Mouse (Mus musculus): ENCODE data around the gene Prl2b1. TPM values are rescaled to one million over a fixed set of nuclear protein-coding genes. Genes with fewer than 3 reads are reported as not detected.

Gene Prl2b1
- polyA plus RNA-seq (2014; fragmentation: Nextera tagmentation; extraction: Ambion mirVana), result not detected in 2 replicates

DNA sequence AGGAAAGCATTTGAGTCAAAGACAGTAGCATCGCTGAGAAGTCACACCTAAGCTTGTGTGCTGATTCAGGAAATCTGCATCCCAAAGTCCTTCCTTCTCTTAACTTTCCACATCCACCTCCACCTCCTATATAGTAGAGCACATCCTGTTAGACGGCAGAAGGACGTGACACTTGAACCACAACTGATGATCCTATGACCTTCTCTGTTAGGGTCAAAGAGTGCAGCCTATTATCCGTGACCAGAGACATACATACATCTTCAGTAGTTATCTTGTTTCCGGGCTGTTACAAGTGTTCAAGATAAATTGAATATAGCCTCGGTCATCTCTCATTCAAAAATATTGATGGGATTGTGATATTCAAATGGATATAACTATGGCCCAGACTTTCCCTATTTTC, at the start of gene Prl2b1:
Gene Prl2b1, minus strand, starts transcription at position 101 of the 400 bp plus-strand sequence.
- H3K9me3 ChIP-seq (replicated peaks; ENCODE audit: control insufficient read depth, low read length), result no peaks in the 10 kb centered on the region
- ATAC-seq, result no peak
- no peaks in the 10 kb centered on the region for H3K36me3 ChIP-seq (ENCODE audit: control insufficient read depth, insufficient read depth, low read length)
- no peaks in the 10 kb centered on the region for H3K27me3 ChIP-seq (replicated peaks; ENCODE audit: control insufficient read depth, insufficient read depth, low read length)
- H3K27ac ChIP-seq (ENCODE audit: low read depth, low read length), result no peak within 1 kb of the TSS
- 94% methylated on average over 6 of the region's 6 CpGs for WGBS
- no peak within 1 kb of the TSS for H3K9ac ChIP-seq (ENCODE audit: low read length)
- DNase-seq (ENCODE audit: low spot score), result no peak
- no peak within 1 kb of the TSS for H3K4me3 ChIP-seq (ENCODE audit: low read depth, low read length)
- H3K4me2 ChIP-seq (ENCODE audit: low read length), result no peak within 1 kb of the TSS
- H3K4me1 ChIP-seq (ENCODE audit: control insufficient read depth, insufficient read depth, low read length), result no peaks in the 10 kb centered on the region

DNA sequence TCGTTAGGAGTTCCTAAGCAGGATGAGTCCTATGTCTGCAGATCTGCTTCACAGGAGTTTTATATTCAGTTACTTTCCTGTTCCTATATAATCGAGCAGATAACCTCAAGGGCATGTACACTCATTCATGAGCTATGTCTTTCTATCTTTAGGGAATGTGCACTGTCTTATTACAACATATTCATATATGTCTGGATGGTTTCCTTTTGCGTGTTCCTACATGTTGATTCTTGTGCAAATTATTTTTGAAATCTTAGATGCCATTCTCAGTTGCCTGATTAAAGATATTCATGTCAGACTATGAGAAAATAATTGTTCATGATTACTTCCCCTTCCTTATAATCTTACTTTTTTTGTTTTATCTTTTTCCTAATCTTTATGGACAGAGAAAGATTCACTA, 47.9 kb upstream of the Prl2b1 start, which contains the start of gene Prl8a6:
Gene Prl8a6, minus strand, starts transcription at position 101 of the 400 bp plus-strand sequence.
- Histone ChIP-seq H3K36me3 (ENCODE audit: control insufficient read depth, insufficient read depth, low read length) (no peaks in the 10 kb centered on the region), H3K27ac (ENCODE audit: low read depth, low read length) (no peak within 1 kb of the TSS), H3K4me2 (ENCODE audit: low read length) (no peak within 1 kb of the TSS), H3K27me3 (replicated peaks; ENCODE audit: control insufficient read depth, insufficient read depth, low read length) (no peaks in the 10 kb centered on the region), H3K4me3 (ENCODE audit: low read depth, low read length) (no peak within 1 kb of the TSS), H3K9me3 (replicated peaks; ENCODE audit: control insufficient read depth, low read length) (no peaks in the 10 kb centered on the region), H3K9ac (ENCODE audit: low read length) (no peak within 1 kb of the TSS), H3K4me1 (ENCODE audit: control insufficient read depth, insufficient read depth, low read length) (no peaks in the 10 kb centered on the region)
- DNase-seq (ENCODE audit: low spot score), result no peak
- ATAC-seq, result no peak
- 81% methylated on average over 3 of the region's 3 CpGs for WGBS

DNA sequence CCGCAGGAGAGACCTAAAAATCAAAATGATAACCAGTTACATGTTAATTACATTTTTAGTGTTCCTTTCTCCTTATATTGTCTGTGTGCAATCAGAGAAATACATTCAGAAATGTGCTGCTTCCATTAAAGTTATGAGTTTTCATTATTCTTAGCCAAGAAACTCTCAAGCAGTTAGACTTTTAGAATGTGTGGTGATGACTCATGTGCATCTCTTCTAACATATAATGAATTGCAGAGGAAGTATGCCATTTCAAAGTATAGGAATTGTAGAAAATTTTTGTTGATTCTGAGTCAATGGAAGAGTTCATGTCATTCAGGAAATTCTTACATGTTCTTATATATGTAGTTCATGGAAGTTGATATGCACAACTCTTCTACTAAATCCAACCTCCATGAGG, 42.5 kb upstream of the Prl2b1 start:
- H3K27ac ChIP-seq (ENCODE audit: low read depth, low read length), result no peak overlapping the region
- no peak overlapping the region for H3K4me3 ChIP-seq (ENCODE audit: low read depth, low read length)
- DNase-seq (ENCODE audit: low spot score) (no peak), ATAC-seq (no peak)
- no peaks in the 10 kb centered on the region for H3K9me3 ChIP-seq (replicated peaks; ENCODE audit: control insufficient read depth, low read length)
- no peaks in the 10 kb centered on the region for H3K27me3 ChIP-seq (replicated peaks; ENCODE audit: control insufficient read depth, insufficient read depth, low read length)
- H3K4me2 ChIP-seq (ENCODE audit: low read length), result no peak overlapping the region
- no peaks in the 10 kb centered on the region for H3K36me3 ChIP-seq (ENCODE audit: control insufficient read depth, insufficient read depth, low read length)
- H3K4me1 ChIP-seq (ENCODE audit: control insufficient read depth, insufficient read depth, low read length), result no peaks in the 10 kb centered on the region
- WGBS, result 89% methylated on average over 1 of the region's 1 CpGs
- no peak overlapping the region for H3K9ac ChIP-seq (ENCODE audit: low read length)

DNA sequence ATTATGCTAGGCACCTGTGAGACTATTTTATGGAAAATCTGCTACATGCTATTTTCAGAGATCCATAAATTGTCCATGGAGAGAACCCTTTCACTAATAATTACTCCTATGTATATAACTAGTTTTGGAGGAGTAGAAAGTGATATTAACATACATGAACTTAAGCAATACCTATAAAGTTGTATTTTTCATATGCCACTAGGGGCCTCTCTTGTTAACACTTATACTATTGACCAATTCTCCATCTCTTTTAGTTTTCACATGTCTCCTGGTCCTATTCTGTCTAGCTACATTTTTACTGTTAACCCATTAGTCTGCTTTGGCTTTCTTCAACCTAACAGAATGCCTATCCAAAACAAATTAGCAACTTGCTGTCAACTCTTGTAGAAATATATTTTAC, 23.0 kb upstream of the Prl2b1 start:
- ATAC-seq (no peak), DNase-seq (ENCODE audit: low spot score) (no peak)
- Histone ChIP-seq H3K4me3 (ENCODE audit: low read depth, low read length) (no peak overlapping the region), H3K9ac (ENCODE audit: low read length) (no peak overlapping the region), H3K4me1 (ENCODE audit: control insufficient read depth, insufficient read depth, low read length) (no peaks in the 10 kb centered on the region), H3K27ac (ENCODE audit: low read depth, low read length) (no peak overlapping the region), H3K9me3 (replicated peaks; ENCODE audit: control insufficient read depth, low read length) (no peaks in the 10 kb centered on the region), H3K4me2 (ENCODE audit: low read length) (no peak overlapping the region), H3K27me3 (replicated peaks; ENCODE audit: control insufficient read depth, insufficient read depth, low read length) (no peaks in the 10 kb centered on the region), H3K36me3 (ENCODE audit: control insufficient read depth, insufficient read depth, low read length) (no peaks in the 10 kb centered on the region)

DNA sequence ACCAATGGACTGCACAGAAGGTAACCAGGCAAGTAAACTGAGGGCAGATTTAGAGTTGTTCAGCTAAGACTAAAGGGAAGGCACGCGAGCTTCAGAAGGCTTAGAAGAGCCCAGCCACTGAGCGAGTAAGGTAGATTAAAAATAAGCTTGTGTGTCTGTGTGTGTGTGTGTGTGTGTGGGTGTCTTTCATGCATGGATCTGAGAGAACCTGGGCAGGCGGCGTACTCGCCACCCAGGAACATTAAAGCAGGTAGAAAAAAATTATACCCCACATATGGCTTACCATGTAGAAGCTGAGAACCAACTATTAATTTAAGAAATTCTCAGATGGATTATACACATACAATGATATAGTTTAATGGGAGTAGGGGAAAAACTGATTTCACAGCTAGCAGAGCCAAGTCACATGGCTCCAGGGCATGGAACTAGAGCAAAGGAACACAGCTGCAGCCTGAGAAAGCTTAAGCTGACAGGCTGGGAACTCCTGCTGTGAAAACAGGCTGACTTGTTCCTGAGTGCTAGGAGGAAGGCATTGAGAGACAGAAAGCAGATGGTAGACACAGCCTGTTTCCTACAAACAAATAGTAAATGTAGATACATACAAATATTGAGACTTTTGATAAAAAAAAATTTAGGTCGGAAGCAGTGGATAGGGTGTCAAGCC, 8.5 kb upstream of the Prl2b1 start:
- H3K9me3 ChIP-seq (replicated peaks; ENCODE audit: control insufficient read depth, low read length), result no peaks in the 10 kb centered on the region
- no peak overlapping the region for H3K9ac ChIP-seq (ENCODE audit: low read length)
- DNase-seq (ENCODE audit: low spot score) (peak; percentile 82), ATAC-seq (peak; percentile 85)
- H3K27me3 ChIP-seq (replicated peaks; ENCODE audit: control insufficient read depth, insufficient read depth, low read length), result no peaks in the 10 kb centered on the region
- no peaks in the 10 kb centered on the region for H3K36me3 ChIP-seq (ENCODE audit: control insufficient read depth, insufficient read depth, low read length)
- 76% methylated on average over 7 of the region's 7 CpGs for WGBS
- no peak overlapping the region for H3K4me2 ChIP-seq (ENCODE audit: low read length)
- no peaks in the 10 kb centered on the region for H3K4me1 ChIP-seq (ENCODE audit: control insufficient read depth, insufficient read depth, low read length)
- no peak overlapping the region for H3K4me3 ChIP-seq (ENCODE audit: low read depth, low read length)
- H3K27ac ChIP-seq (ENCODE audit: low read depth, low read length), result no peak overlapping the region

DNA sequence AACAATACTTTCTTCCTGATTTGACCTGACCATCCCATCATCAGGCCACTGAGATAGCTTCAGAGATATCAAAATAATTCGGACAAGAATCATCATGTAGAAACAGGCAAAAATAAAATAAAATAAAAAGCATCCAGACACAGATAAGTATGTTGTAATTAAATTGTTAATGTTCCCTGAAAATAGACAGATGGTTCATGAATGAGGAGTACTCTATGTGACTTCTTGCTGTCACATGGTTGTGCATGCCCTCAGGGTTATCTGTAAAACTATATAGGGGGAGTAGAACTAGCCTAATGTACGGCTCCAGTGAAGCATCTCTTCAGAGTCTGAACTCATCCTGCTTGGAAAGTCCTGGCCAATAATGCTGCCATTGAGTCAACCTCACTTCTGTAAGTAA, 45.3 kb downstream of the Prl2b1 start, which contains the start of gene Prl8a2:
Gene Prl8a2, plus strand, starts transcription at position 301 of the 400 bp plus-strand sequence.
- Histone ChIP-seq H3K27me3 (replicated peaks; ENCODE audit: control insufficient read depth, insufficient read depth, low read length) (no peaks in the 10 kb centered on the region), H3K9ac (ENCODE audit: low read length) (no peak within 1 kb of the TSS), H3K4me3 (ENCODE audit: low read depth, low read length) (no peak within 1 kb of the TSS), H3K27ac (ENCODE audit: low read depth, low read length) (no peak within 1 kb of the TSS), H3K4me1 (ENCODE audit: control insufficient read depth, insufficient read depth, low read length) (no peaks in the 10 kb centered on the region), H3K9me3 (replicated peaks; ENCODE audit: control insufficient read depth, low read length) (no peaks in the 10 kb centered on the region), H3K4me2 (ENCODE audit: low read length) (no peak within 1 kb of the TSS), H3K36me3 (ENCODE audit: control insufficient read depth, insufficient read depth, low read length) (no peaks in the 10 kb centered on the region)
- 83% methylated on average over 2 of the region's 2 CpGs for WGBS
- no peak for DNase-seq (ENCODE audit: low spot score)
- no peak for ATAC-seq

DNA sequence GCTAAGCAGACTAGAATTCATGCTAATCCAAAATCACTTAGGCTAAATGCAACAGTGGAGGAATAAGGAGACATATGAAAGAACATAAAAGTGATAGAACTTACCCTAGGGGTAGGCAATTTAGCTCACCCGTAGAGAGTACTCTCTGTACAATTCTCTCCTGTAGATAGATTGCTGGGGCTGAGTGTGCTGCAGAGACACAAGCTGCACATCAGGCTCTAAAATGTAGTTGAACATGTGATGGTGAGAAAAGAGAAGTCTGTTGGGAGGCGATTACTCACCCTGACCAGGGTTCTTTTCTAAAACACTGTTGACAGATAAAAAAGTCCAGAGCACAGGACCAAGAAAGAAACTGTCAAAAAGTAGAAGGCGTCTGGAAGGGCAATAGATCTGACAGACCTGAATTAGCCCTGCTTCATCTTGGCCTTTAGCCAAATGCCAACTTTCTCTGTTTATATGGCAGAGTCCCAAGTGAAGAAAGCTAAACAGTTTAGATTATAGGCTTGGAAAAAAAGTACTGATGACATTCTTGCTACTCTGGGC, 47.8 kb downstream of the Prl2b1 start:
- no peak overlapping the region for H3K27ac ChIP-seq (ENCODE audit: low read depth, low read length)
- H3K4me1 ChIP-seq (ENCODE audit: control insufficient read depth, insufficient read depth, low read length), result no peaks in the 10 kb centered on the region
- 50% methylated on average over 3 of the region's 3 CpGs for WGBS
- no peaks in the 10 kb centered on the region for H3K27me3 ChIP-seq (replicated peaks; ENCODE audit: control insufficient read depth, insufficient read depth, low read length)
- DNase-seq (ENCODE audit: low spot score) (no peak), ATAC-seq (no peak)
- no peak overlapping the region for H3K9ac ChIP-seq (ENCODE audit: low read length)
- H3K36me3 ChIP-seq (ENCODE audit: control insufficient read depth, insufficient read depth, low read length), result no peaks in the 10 kb centered on the region
- no peak overlapping the region for H3K4me2 ChIP-seq (ENCODE audit: low read length)
- H3K9me3 ChIP-seq (replicated peaks; ENCODE audit: control insufficient read depth, low read length), result no peaks in the 10 kb centered on the region
- H3K4me3 ChIP-seq (ENCODE audit: low read depth, low read length), result no peak overlapping the region

DNA sequence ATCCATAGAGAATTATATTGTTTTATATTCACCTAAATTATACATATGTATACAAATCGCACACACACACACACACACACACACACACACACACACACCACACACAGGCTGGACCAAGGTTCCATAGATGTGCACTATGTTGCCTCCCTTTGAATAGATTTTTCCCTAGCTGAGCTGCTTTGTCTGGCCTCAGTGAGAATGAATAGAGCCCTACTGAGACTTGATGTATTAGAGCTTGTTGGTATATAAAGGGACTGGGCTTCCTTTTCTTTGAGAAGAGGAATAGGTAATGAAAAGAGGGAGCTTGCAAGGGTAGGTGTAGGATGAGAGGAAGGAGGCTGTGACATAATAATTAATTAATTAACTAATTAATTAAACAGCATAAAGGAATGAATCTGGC, 55.7 kb downstream of the Prl2b1 start:
- Histone ChIP-seq H3K4me2 (ENCODE audit: low read length) (no peak overlapping the region), H3K27me3 (replicated peaks; ENCODE audit: control insufficient read depth, insufficient read depth, low read length) (no peaks in the 10 kb centered on the region), H3K36me3 (ENCODE audit: control insufficient read depth, insufficient read depth, low read length) (no peaks in the 10 kb centered on the region), H3K4me1 (ENCODE audit: control insufficient read depth, insufficient read depth, low read length) (no peaks in the 10 kb centered on the region), H3K4me3 (ENCODE audit: low read depth, low read length) (no peak overlapping the region), H3K9ac (ENCODE audit: low read length) (no peak overlapping the region), H3K27ac (ENCODE audit: low read depth, low read length) (no peak overlapping the region), H3K9me3 (replicated peaks; ENCODE audit: control insufficient read depth, low read length) (no peaks in the 10 kb centered on the region)
- WGBS, result 8% methylated on average over 1 of the region's 1 CpGs
- ATAC-seq (peak; percentile 72; the same call in 1 of the 2 replicates), DNase-seq (ENCODE audit: low spot score) (peak; percentile 58)
